Mouse (Mus musculus) common myeloid progenitor, adult 5-6 weeks (primary cell): ENCODE measurements at regions not wholly inside any gene's neighbourhood (a gene's known extent, or its start where the extent isn't known, plus 50 kb on each side); places are given as distances from the start of the nearest gene placed in this dataset.

ENCODE experiments used
- ATAC-seq: replicated peaks from 2 replicates; pipeline ENCODE4 v1.8.0; 2016; ENCODE audit warnings: low read depth, mild to moderate bottlenecking, moderate TSS enrichment, inconsistent platforms; ENCODE audit not compliant: poor library complexity, severe bottlenecking

DNA sequence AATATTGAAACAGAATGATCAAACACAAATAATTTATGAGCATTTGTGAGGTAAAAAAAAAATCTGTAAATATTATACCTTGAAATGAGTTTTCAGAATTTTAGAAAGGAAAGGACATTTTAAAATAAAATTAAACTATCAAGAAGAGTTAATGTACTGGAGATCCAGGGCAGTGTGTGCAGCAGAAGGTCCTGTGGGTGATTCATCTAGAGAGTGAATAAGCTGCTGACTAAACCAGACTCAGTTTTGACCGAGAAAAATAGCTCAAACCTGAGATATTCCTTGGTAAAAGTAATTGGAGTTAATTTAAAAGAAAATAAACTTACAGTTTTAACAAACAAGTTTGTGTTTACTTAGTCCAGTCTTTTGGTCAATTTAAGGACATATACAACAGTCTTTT, 1118.6 kb upstream of the Celf2 start:
- ATAC-seq = no peak

DNA sequence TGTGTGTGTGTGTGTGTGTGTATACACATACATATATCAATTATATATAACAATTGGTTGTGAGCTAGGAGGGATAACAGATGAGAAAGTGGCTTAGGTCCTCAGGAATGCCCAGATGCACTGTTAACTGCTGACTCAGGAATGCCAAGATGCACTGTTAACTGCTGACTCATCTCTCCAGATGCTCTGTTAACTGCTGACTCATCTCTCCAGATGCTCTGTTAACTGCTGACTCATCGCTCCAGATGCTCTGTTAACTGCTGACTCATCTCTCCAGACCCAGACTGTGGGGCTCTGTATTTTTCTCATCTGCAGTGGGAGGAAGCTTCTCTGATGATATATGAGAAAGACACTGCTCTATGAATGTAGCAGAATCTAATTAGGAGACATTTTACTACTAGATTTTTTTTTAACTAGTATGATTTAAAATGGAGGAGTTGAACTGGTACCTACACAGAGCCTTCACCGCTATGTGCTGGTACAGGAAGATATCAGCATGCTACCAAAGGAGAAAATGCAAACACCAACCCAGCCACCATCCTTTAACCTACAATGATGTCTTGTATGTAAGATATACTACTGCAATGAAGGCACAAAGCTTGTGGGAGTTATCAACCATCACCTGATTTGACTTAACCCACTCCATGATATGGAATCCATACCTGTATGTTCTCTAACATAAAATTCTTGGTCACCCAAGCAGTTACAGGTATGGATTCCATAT, 1119.3 kb upstream of the Celf2 start:
- 0 out of 2 replicates have a peak, but pooled peaks have one; percentile 8 for ATAC-seq

DNA sequence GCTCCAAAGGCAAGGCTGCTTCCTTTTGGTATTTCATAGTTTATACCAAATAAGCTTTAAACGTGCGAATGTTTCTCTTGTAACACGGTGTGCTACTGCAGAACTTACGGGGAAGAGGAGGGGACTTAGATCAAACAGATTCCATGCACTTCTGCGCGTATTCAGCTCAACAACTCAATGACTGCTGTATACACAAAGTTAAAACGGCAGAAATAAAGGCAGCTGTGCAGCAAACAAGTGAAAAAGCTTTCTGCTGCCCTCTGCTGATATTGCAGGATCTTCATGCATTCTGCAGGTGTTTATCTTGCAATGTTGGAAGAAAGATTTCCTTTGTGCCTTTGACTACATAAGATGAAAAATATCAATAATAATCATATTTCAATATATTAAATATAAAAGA, 1128.7 kb upstream of the Celf2 start:
- no peak for ATAC-seq

GRCm38 (mm10) chr2:8639282-8639681, 1129.9 kb upstream of the Celf2 start:
- peak; percentile 88 for ATAC-seq

GRCm38 (mm10) chr2:8645463-8645862, 1136.1 kb upstream of the Celf2 start:
- no peak for ATAC-seq

DNA sequence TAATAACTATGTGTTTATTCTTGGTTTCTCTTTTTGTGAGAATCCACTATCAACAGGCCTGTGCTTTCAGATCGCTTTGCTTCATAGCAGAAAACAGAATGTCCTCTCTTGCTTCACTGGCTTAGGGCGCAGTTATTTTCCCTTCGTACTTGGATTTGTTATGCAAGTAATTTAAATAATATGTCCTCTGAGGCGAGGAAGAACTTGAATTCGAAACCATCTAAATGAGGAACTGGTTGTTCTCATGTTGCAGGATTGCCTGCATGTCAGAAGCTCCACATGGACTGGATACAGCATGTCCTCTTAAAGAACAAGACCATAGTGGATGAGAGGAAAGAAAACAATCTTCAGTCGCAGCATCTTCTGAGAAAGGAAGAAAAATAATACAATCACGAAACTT, 1151.2 kb upstream of the Celf2 start:
- no peak for ATAC-seq

DNA sequence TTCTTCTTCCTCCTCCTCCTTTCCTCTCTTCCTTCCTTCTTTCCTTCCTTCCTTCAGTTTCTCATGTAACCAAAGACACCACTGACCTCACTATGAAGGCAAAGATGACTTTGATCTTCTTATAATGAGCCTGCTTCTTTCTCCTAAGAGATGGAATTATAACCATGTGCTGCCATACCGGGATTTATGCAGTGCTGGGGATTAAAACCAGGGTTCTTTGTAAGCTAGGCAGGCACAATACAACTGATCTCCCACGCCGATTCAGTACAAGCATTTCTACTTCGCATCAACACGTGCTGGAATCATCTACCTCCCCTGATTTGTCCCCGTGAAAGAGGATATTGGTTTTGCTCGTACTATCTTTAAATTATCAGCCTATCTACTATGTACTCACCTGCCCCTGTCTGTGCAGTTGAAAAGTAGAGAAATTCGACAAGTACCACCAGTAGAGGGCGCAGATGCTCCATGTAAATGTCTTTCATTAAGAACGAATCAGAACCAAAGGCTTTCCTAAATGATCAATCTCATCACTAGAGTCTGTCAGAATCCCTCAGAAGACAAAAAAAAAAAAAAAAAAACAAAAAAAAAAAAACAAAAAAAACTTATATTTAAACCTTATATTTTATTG, 1164.5 kb upstream of the Celf2 start:
- ATAC-seq = peak; percentile 67; the same call in 1 of the 2 replicates

- peak; percentile 38; the same call in 1 of the 2 replicates for ATAC-seq
Observed at GRCm38 (mm10) chr2:8675537-8675936, 1166.2 kb upstream of the Celf2 start.

DNA sequence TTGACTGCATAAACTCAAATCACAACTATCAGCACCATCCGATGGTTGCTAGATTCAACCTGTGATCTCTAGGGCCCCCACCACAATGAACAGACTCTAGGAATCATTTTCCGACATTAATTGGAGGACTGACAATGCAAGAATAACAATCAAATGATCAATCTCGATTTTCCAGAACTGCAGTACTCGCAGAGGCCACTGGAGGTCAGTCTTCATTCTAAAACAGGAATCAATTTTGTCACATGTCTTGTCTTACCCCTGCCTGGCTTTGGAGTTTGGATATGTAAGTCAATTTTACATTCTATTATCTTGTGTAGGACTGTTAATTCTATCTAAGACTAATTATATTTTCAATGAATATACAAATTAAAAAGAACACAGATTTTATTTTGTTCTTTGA, 1167.2 kb upstream of the Celf2 start:
- peak; percentile 68 for ATAC-seq

DNA sequence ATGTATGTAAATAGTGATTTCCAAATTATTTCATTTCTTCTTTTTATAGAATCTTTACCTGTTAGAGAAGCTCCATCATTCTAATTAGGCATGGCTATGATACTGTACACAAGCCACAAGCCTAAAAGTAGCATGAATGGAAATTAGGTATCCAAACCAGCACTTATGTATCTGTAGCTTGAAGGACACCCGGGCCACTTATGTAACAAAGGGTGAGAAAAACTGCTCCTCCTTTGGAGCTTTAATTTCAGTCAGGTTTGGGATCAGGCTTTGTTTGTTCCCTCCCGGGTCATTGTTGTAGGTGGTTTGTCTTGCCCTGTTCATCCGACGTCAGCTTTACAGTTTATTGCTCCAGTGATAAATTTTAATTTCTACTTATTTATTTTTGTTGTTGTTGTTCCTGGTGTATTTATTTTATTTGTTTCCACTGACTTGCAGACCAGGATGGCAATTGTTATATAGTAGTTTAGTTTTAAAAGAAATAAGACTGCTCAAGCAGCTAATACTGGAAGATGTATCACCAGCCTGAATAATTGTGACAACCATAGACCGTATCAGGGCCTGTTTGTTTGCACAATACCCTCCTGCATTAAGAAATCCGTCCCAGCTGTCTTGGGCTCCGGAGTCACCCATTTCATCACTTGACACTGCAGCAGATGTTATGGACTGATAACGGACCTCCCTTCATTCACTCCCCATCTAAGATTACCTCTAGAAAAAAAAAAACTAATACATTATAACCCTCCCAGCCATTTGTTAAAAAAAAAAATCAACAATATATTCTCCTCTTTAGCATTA, 1181.7 kb upstream of the Celf2 start:
- peak; percentile 65 for ATAC-seq

- ATAC-seq = no peak
Observed at GRCm38 (mm10) chr2:8729306-8729705, 1151.7 kb upstream of the 4930412O13Rik start.

- ATAC-seq = peak; percentile 83
Observed at GRCm38 (mm10) chr2:8754142-8754541, 1126.9 kb upstream of the 4930412O13Rik start.

DNA sequence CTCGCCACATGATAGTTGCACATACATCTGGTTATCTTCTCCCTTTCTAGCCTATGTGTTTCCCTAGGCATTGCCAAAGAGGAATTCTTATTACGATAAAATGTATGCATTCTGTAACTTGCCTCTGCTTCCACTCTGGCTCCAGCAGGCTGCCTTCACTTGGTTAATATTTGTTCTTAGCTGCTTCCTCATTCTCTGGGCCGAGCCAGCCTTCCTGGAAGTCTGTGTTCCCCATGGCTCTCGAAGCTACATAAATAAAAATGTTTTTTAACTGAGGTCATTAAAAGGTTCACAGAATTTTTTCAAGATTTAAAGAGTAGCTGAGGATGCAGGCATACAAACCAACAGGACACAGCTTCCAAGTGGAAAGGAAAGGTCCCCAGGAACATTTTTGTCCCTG, 1124.5 kb upstream of the 4930412O13Rik start:
- ATAC-seq = no peak

- ATAC-seq = no peak
Observed at GRCm38 (mm10) chr2:8770636-8771035, 1110.4 kb upstream of the 4930412O13Rik start.

GRCm38 (mm10) chr2:8781152-8781935, 1099.7 kb upstream of the 4930412O13Rik start:
- ATAC-seq = no peak

GRCm38 (mm10) chr2:8782225-8782624, 1098.8 kb upstream of the 4930412O13Rik start:
- ATAC-seq = no peak

DNA sequence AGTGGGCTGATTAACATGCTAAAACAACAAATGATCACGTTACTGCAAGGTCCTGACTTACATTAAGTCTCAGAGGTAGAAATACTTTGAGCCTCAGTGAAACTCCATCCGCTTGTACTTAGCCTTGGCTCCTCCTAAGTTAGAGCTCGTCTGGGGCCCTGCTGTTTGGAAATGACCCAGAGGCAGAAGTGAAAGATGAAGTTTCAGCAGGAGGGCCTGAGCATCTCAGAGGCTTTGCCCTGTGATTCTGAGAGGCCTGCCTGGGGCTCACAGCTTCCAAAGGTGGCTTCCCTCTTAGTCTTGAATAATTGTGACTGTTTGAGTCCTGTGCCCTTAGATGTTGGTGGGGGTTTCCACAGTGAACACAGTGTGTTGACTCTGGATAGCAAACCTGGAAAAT, 1079.0 kb upstream of the 4930412O13Rik start:
- ATAC-seq = no peak

DNA sequence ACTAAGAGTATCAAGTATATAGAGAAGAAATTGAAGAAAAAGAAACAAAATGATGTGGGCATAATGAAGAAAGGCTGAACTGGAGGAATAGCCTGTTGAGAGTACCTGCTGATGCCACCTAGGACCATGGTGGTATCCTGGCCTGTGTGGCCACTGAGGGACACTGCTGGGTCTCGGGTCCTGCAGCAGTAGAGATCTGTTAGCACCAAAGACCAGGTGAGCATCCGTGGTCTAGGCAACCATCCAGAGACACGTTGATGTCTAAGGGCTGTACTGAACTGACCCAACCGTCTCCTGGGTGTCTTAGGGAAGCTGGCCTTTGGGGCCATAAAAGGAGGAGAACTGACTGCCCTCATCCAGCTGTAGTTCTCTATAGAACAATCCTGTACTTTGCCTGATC, 1071.4 kb upstream of the 4930412O13Rik start:
- no peak for ATAC-seq

DNA sequence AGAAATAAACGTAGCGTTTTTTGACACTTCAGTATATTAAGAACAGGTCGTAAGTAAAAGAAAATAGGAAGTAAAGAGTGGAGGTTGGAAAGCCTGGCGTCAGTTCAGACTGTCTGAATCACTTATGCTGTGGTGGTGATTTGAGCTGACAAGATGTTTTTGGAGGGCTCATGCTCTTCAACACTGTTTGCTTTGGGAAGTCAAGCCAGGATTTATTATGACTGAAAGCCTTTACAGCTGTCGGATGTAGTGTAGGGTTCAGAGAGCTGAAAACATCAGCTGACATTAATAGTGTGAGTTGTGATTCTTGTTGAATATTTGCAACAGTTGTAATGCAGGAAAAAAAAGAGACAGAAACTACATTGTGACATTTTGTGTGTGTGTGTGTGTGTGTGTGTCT, 1062.9 kb upstream of the 4930412O13Rik start:
- ATAC-seq = no peak

- no peak for ATAC-seq
Observed at GRCm38 (mm10) chr2:8825406-8825805, 1055.6 kb upstream of the 4930412O13Rik start.
